16 mouse cellular contexts compared by ENCODE assay signal in genomic region chr7:133916230-133916629, GRCm38 (mm10).
"Had no signal": no experiment of that assay in that cellular context is flagged by ENCODE, and none has a peak within 500 bp of the region (broad histone marks: within the 10 kb centered on the region; RNA-seq: fewer than 3 reads in every experiment).

No protein-coding gene starts in this region.

- ATAC-seq: liver, postnatal 0 days; lung, postnatal 0 days; midbrain, embryonic 16.5 days had no signal

- DNase-seq: liver, embryonic 13.5 days; liver, postnatal 0 days; lung, adult 2 months; lung, postnatal 14 days; lung, postnatal 36 days; midbrain, embryonic 14.5 days; retina, postnatal 1 day; right cerebral cortex, adult 18-20 months; right cerebral cortex, postnatal 25 days; right cerebral cortex, postnatal 4 days; spleen, adult 18-20 months; thymus, adult 18-20 months; thymus, postnatal 14 days; thymus, postnatal 36 days had no signal
